Mouse (Mus musculus) left cerebral cortex, adult 9 months (tissue): ENCODE data around the gene Gstt1.
"Not testable (repeated sequence)": the region's sequence is repeated elsewhere in the genome, so short reads cannot be mapped to it uniquely, and the experiment has no call there.

Source experiments
- DNase-seq, 2 experiments: peaks; one replicate each; pipeline ENCODE4 v3.0.0; 2022; ENCODE audit warnings: low spot score in 2 of 2

Gstt1 gene

DNA sequence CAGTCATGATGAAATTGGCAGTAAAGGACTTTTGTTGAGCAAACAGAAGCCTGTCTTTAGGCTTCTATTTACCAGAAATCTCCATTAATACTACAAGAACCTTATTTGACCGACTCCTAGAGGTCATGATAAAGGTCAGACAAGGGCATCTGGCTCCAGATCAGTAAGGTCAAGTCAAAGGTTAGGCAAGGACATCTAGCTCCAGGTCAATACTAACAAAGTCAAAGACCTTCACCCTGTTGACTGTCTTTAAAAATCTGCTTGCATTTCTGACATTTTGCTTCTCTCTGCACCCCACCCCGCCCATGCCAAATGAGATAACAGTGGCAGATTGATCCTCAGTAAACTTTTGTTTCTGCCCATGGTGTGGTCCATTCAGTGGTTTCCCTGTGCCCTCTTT, 5.8 kb upstream of the Gstt1 start:
- DNase-seq, result no peak

DNA sequence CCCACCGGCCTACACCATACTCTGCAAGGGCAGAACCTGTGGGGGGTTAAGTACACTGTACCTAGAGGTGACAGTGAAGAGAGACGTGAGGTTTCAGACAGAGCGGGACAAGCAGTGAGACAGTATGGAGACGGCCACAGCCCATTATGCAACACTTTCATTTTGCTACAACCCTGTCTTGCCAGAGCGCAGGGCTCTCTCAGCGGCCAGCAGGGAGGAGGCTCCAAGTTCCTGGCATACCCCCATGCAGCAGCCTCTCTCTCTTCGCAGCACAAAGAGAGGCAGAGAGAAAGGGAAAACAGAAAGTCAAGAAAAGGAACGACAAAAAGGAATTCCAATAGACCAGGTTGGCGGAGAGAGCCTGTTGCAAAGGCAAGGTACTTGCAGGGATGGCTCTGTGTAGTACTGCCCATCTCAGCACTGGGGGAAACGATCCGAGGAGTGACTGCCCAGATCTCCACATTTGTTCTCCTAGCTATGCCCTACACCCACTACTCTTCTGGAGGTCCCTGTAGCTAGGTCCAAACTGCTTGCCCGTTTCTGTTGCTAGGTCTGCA, 687 bp downstream of the Gstt1 start:
- DNase-seq, result peak; percentile 22 to 55

DNA sequence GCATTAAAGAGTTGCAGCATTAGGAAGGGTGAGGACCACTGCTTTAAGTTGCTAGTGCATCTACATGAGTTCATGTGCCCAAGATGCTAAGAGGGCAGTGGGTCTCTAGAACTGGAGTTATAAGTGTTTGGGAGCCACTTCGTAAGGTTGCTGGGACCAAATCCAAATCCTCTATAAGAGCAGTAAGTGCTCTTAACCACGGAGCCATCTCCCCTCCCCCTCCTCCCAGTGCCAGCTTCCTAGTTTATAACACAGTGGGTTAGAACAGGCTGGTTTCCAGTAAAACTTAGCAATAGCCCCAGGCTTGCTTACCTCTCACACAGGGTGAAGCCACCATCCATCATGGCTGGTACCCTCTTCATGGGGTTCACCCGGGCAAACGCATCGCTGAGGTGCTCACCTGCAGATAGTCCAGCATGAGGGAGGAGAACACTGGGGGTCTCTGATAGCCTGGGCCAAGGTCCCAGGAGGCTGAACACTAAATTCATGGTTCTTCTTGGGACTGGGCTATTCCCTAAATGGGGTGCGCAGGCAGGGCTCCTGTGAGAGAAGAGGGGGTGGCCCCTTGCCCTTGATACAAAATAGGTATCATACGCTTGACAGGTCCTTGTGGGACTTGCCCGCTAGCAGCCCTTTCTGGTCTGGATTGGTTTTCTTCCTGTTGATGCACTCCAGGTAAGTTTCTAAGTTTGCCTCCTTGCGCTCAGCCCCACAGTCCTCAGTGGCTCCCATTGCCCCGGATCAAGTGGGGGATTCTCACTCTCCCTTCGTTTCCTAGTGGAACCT, 1.5 kb downstream of the Gstt1 start:
- no peak for DNase-seq

DNA sequence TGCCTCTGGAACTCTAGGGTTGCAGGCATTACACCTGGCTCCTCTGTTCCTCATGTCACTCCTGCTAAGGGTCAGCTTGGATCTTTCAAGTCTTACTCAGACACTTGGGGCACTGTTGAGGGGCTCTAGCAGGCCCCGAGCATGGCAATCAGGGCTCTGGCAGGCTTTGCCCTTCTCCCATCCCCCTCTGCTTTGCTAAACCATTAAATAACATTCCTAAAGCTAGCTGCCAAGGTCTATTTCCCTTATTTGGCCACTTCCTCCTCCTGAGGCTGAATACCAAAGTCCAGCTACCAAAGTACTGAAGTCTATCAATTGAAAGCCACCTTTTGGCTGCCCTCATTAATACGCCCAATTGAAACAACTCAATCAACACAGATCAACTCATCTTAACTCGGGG, 3.5 kb downstream of the Gstt1 start:
- DNase-seq, result no peak

DNA sequence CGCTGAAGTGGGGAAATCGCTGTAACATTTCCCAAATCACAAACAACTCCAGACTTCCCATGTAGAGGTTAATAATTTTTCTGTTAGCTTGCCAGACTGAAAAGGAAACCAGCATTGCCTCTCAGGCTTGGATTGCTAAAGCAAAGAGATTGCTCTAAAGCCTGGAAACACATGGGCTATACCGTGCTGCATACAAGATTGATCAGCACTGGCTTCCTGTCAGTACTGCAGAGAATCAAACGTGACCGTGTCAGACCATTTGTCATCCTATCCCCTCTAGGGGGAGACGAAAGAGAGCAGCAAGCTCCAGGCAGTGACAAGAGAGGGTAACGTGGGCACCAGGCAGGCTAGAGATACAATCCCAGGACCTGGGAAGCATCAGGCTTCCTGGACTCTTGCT, 7.6 kb downstream of the Gstt1 start:
- DNase-seq, result no peak

DNA sequence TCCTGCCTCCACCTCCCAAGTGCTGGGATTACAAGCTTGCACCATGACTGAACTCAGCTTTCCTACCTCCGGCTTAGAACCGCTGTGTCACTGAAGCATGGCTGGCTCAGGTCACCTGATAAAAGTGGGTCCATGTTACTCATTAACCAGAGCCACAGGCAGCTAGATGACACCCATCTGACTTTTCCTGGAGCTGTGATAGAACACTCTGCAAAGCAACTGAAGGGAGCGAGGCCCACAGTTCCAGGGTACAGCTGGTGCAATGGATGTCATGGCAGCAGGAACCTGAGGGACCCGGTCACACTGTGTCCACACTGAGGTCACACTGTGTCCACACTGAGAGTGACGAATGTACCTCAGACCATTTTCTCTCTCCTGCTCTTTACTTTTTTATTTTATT, 8.5 kb downstream of the Gstt1 start:
- DNase-seq, result no peak

DNA sequence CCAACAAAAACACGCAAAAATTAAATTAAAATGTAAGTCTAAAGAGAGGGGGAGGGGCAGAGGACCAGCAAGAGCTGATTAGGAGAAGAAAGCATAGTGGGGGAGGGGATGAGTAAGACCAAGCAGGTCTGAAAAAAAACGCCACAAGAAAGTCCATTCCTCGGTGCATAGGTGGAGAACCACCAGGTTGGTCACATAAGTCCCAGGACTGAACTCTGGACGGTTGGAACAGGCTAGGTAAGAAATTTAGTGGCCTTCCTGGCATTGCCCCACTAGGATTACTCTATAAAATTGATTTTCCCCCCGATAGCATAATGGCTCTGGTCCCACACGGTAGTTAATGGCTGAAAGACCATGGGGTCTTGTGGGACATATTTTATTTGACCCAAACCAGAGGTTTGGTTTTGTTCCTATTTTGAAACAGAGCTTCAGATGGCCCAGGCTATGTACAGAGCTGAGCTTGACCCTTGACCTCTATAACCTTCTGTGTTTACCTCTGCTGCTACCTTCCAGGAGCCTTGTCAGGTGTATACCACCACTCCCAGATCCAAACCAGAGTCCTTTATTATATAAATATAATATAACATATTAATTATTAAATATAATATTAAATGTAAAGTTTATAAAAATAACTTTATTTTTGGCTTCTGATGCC, 9.2 kb downstream of the Gstt1 start:
- no peak for DNase-seq

DNA sequence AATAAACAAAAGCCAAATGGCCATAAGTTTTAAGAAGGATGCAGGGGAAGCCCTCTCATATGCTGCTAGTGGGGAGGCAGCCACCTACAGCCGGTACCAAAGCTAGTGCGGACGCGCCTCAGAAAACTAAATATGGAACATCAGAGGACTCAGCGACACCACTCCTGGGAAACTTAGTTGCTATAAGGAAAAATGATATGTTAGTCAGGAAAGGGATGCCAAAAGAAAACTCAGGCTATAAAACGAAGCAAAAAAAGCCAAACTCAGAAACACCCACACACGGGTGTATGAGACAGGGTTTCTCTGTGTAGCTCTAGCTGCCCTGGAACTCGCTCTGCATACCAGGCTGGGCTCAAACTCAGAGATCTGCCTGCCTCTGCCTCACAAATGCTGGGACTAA, 10.1 kb downstream of the Gstt1 start:
- DNase-seq, result peak in 1 of 2 experiments; percentile 33

DNA sequence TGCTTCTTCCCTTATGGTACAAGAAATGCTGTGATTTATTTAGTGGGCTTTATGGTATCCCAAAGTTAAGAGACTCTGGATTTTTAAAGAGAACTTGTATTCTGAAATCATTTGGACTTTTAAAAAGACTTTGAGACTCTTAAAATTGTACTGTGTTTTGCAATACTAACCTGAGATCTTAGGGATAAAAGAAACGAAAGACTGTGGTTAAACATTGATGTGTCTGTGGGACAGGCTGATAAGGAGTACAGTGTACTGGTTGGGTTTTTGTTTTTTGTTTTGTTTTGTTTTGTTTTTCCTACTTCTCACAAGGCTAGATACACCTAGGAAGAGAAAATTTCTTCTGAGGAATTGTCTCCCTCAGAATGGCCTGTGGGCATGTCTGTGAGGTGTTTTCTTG, 12.9 kb downstream of the Gstt1 start:
- DNase-seq, result no peak

DNA sequence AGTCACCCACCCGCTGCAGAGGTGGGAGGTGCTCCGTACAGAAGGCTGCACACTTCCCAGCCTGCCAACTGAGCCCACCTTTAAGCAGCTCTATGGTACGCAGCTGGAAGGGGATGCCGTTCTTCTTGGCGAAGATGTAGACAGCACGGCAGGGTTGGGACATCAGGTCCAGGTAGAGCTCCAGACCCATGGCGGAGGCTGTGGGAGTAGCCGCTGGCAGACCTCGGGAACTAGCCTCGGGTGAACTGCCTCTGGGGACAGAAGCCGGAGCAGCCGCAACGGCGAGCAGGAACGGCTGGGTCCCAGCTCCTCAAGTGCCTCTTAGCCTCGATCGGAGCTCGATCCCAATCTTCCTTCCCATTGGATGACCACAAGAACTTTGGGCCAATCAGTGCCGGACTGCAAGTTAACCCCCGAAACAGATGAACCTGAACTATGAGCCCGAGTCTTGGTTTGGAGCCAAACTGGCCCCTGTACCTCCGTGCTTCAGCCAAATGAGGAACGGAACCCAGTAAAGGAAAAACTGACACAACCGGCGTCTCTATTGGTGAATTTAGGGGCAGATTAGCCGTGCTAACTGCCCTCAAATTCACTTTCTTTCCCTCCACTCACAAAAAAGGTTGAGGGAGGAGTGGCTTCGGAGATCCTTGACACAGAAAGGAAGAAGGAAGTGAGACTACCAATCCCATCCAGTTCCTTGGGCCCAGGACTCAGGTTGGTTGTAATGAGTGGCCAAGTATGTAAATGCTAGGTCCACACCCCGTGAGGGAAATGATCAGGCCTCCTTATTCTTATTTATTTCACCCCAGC, 17.4 kb downstream of the Gstt1 start, which contains the start of the genes Gm20441 and Gstt3:
Gene Gm20441 (minus strand): TSS at position 186 of the 810 bp plus-strand sequence.
Gene Gstt3 (minus strand): TSS at position 646 of the 810 bp plus-strand sequence.
- no peak for DNase-seq

DNA sequence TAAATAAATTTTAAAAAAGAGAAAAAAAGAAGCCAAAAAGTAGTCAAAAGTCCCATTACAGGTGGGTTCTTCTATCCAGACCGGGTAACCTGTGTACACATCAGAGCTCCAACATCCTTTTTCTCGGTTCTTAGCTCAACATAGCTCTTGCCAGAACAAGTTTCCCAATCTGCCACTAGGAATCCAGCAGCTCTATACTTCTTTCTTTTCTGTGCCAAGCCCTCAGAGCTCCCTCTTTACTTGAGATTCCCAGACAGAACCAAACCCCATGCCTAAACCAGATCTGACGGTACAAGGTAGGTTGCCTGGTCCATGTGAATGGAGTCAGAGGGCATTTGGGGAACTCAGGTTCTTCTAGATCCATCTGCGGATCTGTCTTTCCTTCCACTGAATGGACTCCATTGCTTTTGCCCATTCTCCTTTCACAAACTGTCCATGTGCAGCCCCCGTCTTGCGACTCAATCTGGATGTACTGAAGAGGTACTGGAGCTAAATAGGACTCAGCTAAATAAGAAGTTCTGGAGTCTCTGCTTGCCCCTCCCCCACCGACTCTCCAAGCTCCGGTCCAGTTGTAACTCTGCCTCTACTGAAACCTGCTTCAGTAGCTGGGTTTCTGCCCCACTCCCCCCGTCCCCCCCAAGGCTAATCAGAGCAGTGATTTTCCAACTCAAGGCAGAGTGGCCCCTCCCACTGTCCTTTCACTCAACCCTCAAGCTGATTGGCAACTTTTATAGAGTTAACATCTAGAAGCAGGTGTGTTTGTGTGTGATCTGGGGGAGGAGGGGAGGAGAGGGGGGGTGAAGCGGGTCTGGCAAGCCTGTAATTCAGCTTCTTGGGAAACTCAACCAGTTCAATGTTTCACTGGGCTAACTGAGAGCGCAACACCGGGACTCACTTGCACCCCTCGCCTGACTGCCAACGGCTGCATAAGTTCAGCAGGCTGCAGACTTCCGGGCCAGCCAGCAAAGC, 18.9 kb downstream of the Gstt1 start:
- no peak for DNase-seq

DNA sequence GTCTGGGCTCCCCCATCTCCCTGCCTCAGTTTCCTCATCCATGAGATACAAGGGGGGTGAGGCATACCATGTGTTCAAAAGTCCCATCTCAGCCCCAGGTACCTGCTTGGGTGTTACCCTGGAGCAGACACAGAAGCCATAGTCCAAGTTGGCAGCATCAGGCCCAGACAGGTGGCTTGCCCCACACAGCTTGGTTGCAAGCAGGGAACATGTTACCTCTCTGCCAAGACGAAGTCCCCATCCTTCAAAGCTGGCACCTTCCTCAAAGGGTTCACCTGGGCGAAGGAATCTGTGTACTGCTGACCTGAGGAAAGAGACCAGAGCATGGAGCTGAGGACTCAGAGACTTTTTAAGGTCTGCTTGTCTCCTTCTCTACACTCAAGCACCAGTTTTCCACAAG, 20.5 kb downstream of the Gstt1 start:
- DNase-seq, result no peak

DNA sequence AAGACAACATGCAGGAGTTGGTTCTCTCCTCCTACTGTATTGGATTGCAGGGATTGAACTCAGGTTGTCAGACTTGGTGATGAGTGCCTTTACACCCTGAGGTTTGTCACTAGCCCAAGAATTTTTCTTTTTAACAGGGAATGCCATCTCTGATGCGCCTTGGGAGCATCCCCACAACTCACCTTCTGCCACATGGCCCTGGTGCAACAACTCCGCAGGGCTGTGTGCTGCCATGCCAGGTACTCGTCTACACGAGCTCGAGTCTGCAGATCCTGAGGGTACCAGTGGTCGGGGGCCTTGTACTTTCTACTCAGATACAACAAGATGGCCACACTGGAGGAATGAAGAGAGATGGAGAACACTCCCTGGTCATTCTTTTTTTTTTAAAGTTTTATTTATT, 21.8 kb downstream of the Gstt1 start:
- no peak for DNase-seq

DNA sequence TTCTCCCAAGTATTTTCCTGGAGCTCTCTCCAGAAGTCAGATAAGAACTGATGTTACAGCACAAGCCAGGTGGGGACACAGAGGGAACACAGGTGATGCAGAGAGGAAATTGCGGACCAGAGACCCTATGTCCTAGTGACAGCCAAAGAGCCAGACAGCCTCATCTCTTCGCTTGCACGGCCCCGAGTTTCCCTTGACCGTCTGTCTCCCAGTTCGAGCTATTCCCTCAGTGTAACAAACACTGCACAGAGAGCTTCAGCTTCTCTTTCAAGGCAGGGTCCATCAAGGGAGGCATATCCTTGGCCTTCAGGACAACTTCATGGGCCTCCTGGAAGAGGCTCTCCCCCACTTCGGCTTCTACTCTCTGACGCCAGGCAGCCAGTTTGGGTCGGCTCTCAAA, 23.8 kb downstream of the Gstt1 start:
- no peak for DNase-seq

DNA sequence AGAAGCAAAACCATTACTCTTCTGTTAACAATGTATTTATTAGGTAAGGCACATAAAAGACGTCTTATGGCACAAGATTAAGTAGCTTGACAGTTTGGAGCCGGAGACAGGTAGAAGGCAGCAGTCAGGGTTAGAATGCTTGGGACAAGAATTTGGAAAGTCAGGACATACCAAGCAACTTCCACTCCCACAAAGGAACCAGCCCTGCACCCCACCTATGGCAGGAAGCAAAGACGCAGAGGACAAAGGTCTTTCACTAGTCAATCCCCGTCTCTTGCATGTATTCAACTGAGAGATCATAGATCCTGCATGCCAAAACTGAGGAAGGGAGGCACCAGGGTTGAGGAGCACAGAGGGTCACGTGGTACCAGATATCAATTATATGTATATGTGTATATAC, 24.3 kb downstream of the Gstt1 start:
- DNase-seq, result no peak

DNA sequence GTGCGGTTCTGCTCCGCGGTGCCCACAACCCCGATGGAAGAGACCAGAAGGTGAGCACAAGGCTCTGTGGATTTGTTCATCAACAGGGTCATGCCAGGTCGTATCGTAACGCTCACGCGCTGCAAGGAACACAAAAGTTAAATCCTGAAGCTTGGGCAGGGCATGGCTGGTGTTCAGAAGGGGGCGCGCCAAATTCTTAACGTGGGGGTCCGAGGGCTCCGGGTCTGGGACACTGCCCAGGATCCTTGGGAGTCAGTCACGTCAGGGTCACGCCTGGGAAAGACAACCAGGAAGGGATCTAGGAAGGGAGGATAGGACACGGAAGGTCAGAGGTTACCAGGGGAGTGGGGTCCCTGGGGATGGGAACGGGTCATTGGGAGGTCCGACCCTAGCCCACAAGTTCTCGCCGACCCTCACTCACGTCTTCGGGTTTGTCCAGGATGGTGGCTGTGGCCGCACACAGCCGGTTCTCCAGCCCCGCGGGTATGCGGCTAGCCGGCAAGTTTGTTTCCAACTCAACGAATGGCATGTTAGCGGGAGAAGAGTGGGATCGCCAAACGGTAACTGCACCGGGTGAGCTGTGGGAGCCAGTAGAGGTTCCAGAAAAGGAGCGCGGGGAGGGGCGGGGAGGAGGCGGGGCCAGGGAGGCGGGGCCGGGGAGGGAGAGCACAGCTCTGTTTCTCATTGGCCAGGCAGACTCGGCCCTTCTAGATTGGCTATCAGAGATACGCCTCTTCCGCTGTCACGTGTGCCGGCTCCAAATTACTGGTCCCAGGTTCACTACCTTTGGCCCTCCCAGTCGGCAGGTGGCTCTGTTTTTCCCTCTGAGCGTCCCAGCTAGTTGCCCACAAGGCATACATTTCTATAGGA, 25.4 kb downstream of the Gstt1 start, which contains the start of gene Ddt:
Gene Ddt (minus strand): TSS at position 620 of the 870 bp plus-strand sequence.
- peak; percentile 76 to 89 for DNase-seq

DNA sequence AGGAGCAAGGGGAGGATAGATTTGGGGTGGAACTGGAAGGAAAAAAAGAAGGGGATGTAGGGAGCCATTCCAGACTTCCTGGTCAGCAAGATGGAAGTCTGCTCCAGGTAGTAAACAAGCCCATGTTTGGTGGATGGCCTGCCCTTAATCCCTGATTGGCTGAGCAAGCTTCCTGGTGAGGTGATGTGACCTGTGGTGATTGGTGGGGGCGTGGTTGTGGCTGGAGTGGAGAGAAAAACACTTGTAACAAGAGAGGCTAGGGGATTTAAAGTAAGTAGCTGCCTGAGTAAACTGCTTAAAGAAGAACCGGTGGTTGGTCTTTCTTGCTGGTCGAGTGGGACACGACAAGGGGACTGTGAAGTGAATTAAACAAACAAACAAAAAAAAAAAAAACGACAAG, 30.6 kb downstream of the Gstt1 start:
- not testable (repeated sequence) for DNase-seq

DNA sequence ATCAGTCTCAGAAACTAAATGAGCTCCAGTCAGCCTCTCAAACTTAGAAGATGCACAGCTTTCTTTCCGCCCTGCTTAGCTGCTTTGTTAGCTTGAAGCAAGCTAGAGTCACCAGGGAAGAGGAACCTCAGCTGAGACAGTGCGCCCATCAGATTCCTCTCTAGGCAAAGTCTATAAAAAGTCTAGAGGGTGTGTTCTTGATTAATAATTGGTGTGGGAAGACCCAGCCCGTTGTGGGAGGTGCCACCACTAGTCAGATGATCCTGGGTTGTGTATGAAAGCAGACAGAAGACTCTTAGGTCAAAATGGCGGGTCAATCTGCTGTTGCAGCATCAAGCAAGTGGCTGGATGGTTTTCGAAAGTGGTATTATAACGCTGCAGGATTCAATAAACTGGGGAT, 31.5 kb downstream of the Gstt1 start:
- no peak for DNase-seq

DNA sequence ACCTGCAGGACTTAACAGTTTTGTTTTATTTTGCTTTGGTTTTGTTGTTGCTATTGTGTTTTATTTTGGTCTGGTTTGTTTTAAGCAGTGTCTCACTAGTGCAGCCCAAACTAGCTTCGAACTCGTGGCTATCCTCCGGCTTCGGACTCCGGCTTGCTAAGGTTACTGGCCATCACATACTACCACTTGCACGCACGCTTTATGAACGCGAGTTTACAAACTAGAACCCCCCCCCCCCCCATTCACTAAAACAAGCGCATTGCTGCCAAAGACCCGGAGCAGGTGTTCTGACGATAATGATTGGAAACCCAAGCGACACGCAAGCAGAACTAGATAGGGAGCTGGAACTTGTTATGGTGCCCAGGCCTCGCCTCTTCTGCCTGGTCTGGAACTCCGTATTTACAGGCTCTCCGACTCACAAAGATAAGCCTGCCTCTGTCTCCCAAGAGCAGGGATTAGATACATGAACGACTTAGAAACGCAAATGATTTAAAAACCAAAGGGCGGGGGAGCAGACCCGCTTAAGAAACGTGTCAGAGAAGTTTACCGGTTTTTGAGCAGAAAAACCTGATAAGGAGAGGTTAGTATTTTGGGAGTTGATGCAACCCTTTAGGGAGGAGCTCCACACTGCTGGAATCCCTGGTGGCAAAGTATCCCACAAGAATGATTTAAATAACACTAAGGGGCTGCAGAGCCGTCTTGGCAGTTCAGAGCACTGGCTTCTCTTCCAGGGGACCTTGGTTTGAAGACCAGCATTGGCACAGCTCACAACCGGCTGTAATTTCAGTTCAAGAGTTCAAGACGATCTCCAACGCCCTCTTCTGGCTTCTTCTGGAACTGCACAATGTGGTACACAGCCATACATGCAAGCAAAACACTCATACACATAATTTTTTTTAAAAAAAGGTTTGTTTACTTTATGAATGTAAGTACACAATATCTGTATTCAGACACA, 33.6 kb downstream of the Gstt1 start:
- peak in 1 of 2 experiments; percentile 62 for DNase-seq
